Mouse (Mus musculus) hindbrain, embryonic 15.5 days (tissue): ENCODE results near the gene Rassf5. TPM values are rescaled to one million over a fixed set of nuclear protein-coding genes. Genes with fewer than 3 reads are reported as not detected.

Experiments
- ATAC-seq: fragments of 200-750 bp; cut with Nextera tagmentation; 2 replicates; pipeline ENCODE4 v1.8.0; 2017; ENCODE audit warnings: low read depth, moderate number of reproducible peaks, moderate TSS enrichment; ENCODE audit not compliant: low FRiP score
- H3K27ac ChIP-seq: fragments of 300-500 bp; sonication (generic); replicated peaks from 2 replicates; pipeline ENCODE4 v1.5.1; 2015; ENCODE audit warnings: mild to moderate bottlenecking, inconsistent platforms
- H3K27me3 ChIP-seq: fragments of 300-500 bp; sonication (generic); 2 replicates; pipeline ENCODE4 v1.6.1; 2015; ENCODE audit warnings: control low read depth, inconsistent platforms
- H3K36me3 ChIP-seq: fragments of 300-500 bp; sonication (generic); 2 replicates; pipeline ENCODE4 v1.6.1; 2015; ENCODE audit warnings: control low read depth, inconsistent platforms
- H3K4me1 ChIP-seq: fragments of 300-500 bp; sonication (generic); replicated peaks from 2 replicates; pipeline ENCODE4 v1.6.1; 2015; ENCODE audit warnings: control low read depth, inconsistent platforms
- H3K4me2 ChIP-seq: fragments of 300-500 bp; sonication (generic); 2 replicates; pipeline ENCODE4 v1.6.1; 2015; ENCODE audit warnings: moderate library complexity, mild to moderate bottlenecking, inconsistent platforms
- H3K4me3 ChIP-seq: fragments of 300-500 bp; sonication (generic); 2 replicates; pipeline ENCODE4 v1.5.1; 2015; ENCODE audit warnings: mild to moderate bottlenecking, inconsistent platforms
- H3K9ac ChIP-seq: fragments of 300-500 bp; sonication (generic); 2 replicates; pipeline ENCODE4 v1.6.1; 2015; ENCODE audit warnings: inconsistent platforms
- H3K9me3 ChIP-seq: fragments of 300-500 bp; sonication (generic); 2 replicates; pipeline ENCODE4 v1.6.1; 2016; ENCODE audit warnings: control low read depth, inconsistent platforms
- WGBS: fragments of 180-500 bp; shearing (Covaris S2); methylation state at CpG from one replicate; pipeline ENCODE4 v1.1.7; 2015; 5-methylcytosine and 5-hydroxymethylcytosine counted together
- polyA plus RNA-seq: library from polyadenylated mRNA; unstranded; fragments of >200 nt; fragmentation: Nextera tagmentation; extraction: Ambion mirVana; gene quantifications from 2 replicates; pipeline ENCODE4 v1.2.1, GENCODE M21; 2015

The Rassf5 gene
- polyA plus RNA-seq, 1 experiment from 2014 or later, result 4.8 TPM

GRCm38 (mm10) chr1:131139102-131140095 lies 105.7 kb downstream of the Rassf5 start:
- Histone ChIP-seq H3K27ac (0 out of 2 replicates have a peak overlapping the region, but pooled peaks have one; percentile 88), H3K9me3 (no peaks in the 10 kb centered on the region), H3K36me3 (no peaks in the 10 kb centered on the region), H3K27me3 (no peaks in the 10 kb centered on the region), H3K4me2 (peak overlapping the region; percentile 73), H3K9ac (no peak overlapping the region), H3K4me3 (peak overlapping the region; percentile 64), H3K4me1 (peaks cover 36% of the 10 kb centered on the region)
- ATAC-seq, result no peak
- 79% methylated on average over 11 of the region's 11 CpGs for WGBS

GRCm38 (mm10) chr1:131138191-131139016 lies 106.7 kb downstream of the Rassf5 start, which contains the start of gene Dyrk3:
Dyrk3 (minus strand) TSS chr1:131138340.
- WGBS, result 4% methylated on average over 49 of the region's 49 CpGs
- Histone ChIP-seq H3K9me3 (no peaks in the 10 kb centered on the region), H3K4me2 (peak within 1 kb of the TSS; percentile 73), H3K27ac (peak within 1 kb of the TSS; percentile 88), H3K4me1 (peaks cover 41% of the 10 kb centered on the region), H3K4me3 (peak within 1 kb of the TSS; percentile 64), H3K36me3 (0 out of 2 replicates have a peak, but pooled peaks cover under 1% of the 10 kb centered on the region), H3K27me3 (no peaks in the 10 kb centered on the region), H3K9ac (peak within 1 kb of the TSS; percentile 64)
- peak; percentile 97 for ATAC-seq

- H3K27me3 ChIP-seq, result no peaks in the 10 kb centered on the region
- WGBS, result under 1% methylated on average over 23 of the region's 36 CpGs
- peak; percentile 90 for ATAC-seq
- peak overlapping the region; percentile 64 for H3K4me3 ChIP-seq
- H3K9me3 ChIP-seq, result no peaks in the 10 kb centered on the region
- H3K4me2 ChIP-seq, result peak overlapping the region; percentile 73
- 0 out of 2 replicates have a peak, but pooled peaks cover 5% of the 10 kb centered on the region for H3K36me3 ChIP-seq
- H3K4me1 ChIP-seq, result peaks cover 41% of the 10 kb centered on the region
- H3K27ac ChIP-seq, result peak overlapping the region; percentile 88
- H3K9ac ChIP-seq, result peak overlapping the region; percentile 64
Measured at GRCm38 (mm10) chr1:131137717-131138118, 107.3 kb downstream of the Rassf5 start.

DNA sequence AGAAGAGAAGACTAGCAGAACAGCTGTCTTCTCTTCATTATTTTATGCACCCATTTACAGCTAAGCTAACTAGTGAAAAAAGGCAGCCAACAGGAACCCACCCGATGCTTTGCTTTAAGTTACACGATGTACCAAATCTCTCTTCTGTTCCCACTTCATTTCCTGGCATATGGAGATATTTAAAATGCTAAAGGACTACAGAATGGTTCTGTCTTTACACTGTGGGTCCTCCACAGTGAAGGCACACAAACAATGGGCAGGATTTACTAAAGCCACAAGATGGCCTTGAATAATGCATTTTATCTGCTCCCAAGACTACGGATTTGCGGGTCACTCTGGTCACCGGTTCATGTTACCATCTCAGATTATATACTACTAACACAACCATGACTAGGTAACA lies 107.9 kb downstream of the Rassf5 start:
- Histone ChIP-seq H3K4me2 (peak overlapping the region; percentile 73), H3K4me1 (peaks cover 41% of the 10 kb centered on the region), H3K36me3 (0 out of 2 replicates have a peak, but pooled peaks cover 5% of the 10 kb centered on the region), H3K27me3 (no peaks in the 10 kb centered on the region), H3K9me3 (no peaks in the 10 kb centered on the region), H3K9ac (peak overlapping the region; percentile 64), H3K27ac (peak overlapping the region; percentile 61), H3K4me3 (peak overlapping the region; percentile 64)
- no peak for ATAC-seq
- 5% methylated on average over 5 of the region's 5 CpGs for WGBS

GRCm38 (mm10) chr1:131135960-131136629 lies 109.0 kb downstream of the Rassf5 start:
- no peak overlapping the region for H3K9ac ChIP-seq

DNA sequence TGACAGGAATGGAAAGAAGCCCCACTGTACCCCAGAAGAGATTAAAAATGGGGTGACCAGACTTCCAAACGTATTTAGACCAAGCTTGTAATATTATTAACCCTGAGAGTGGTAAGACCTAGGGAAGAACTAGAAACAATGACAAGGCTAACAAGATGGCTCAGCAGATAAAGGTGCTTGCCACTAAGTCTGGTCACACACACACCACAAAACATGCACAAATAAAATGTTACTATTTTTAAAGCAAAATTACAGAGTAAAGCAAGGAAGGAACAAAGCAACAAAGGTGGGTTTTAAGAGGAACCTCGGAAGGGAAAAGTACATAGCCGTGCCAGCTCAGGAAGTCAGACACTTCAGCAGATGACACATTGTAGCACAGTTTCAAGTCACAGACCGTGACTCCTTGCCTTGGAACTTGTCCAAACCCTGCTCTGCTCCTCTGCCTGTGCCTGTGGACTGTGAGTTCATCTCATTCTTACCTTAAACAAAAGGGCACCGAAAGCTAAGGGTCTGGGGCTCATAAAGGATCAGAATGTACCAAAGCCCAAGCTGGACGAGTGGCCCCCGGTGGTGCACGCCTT lies 110.0 kb downstream of the Rassf5 start:
- Histone ChIP-seq H3K9ac (no peak overlapping the region), H3K4me1 (peaks cover 41% of the 10 kb centered on the region), H3K9me3 (no peaks in the 10 kb centered on the region), H3K27me3 (no peaks in the 10 kb centered on the region), H3K36me3 (peaks cover 8% of the 10 kb centered on the region), H3K4me3 (no peak overlapping the region), H3K27ac (no peak overlapping the region), H3K4me2 (0 out of 2 replicates have a peak overlapping the region, but pooled peaks have one; percentile 14)
- no peak for ATAC-seq
- 51% methylated on average over 8 of the region's 8 CpGs for WGBS

More at GRCm38 (mm10) chr1:131135960-131136629, 109.0 kb downstream of the Rassf5 start:
- peak overlapping the region; percentile 73 for H3K4me2 ChIP-seq
- peaks cover 41% of the 10 kb centered on the region for H3K4me1 ChIP-seq
- no peak for ATAC-seq
- 0 out of 2 replicates have a peak, but pooled peaks cover 5% of the 10 kb centered on the region for H3K36me3 ChIP-seq
- no peaks in the 10 kb centered on the region for H3K9me3 ChIP-seq
- no peaks in the 10 kb centered on the region for H3K27me3 ChIP-seq
- 84% methylated on average over 10 of the region's 10 CpGs for WGBS
- H3K4me3 ChIP-seq, result 0 out of 2 replicates have a peak overlapping the region, but pooled peaks have one; percentile 64
- no peak overlapping the region for H3K27ac ChIP-seq

DNA sequence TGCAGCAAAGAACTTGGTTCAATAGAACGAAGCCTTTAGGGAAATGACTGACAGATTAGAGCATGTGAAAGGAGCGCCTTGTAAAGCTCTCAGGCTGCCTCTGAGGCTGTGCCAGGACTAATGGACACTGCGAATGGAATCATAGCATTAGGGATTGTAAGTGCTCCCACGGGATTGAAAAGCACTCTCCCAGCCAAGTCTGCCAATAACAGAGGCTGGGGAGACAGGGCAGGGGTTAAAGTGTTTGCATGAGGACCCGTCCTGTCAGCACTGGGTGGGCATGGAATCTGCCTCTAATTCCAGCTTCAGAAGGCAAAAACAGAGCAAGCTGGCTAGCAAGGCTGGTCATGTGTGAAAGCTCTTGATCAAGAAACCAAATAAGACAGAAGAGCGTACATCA lies 110.8 kb downstream of the Rassf5 start:
- H3K27ac ChIP-seq, result 0 out of 2 replicates have a peak overlapping the region, but pooled peaks have one; percentile 12

More for the DNA sequence above, 110.8 kb downstream of the Rassf5 start:
- Histone ChIP-seq H3K36me3 (peaks cover 16% of the 10 kb centered on the region), H3K4me3 (no peak overlapping the region), H3K4me1 (peaks cover 39% of the 10 kb centered on the region), H3K9ac (no peak overlapping the region), H3K4me2 (no peak overlapping the region), H3K27me3 (no peaks in the 10 kb centered on the region), H3K9me3 (no peaks in the 10 kb centered on the region)
- 26% methylated on average over 6 of the region's 6 CpGs for WGBS
- no peak for ATAC-seq

Other genes with a start within 250 kb of the Rassf5 start
- gene Il10, start 225.4 kb downstream of the Rassf5 start, polyA plus RNA-seq, result not detected in 2 replicates
- gene Mapkapk2, start 147.4 kb downstream of the Rassf5 start, polyA plus RNA-seq, result 20.0 and 22.1 TPM in 2 replicates
- gene Dyrk3, start 106.9 kb downstream of the Rassf5 start, polyA plus RNA-seq, result 13.8 and 15.9 TPM in 2 replicates
- 49.1 and 51.9 TPM in 2 replicates for gene Eif2d, start 92.1 kb downstream of the Rassf5 start, polyA plus RNA-seq
- 1.2 and 2.3 TPM in 2 replicates for gene Ikbke, start 34.3 kb upstream of the Rassf5 start, polyA plus RNA-seq